In genomic region chr15:84775421-84776174, GRCm38 (mm10) we compare ENCODE assay signal across 11 mouse cellular contexts. TPM values are rescaled to one million over a fixed set of nuclear protein-coding genes. Genes with fewer than 3 reads are reported as not detected.
DNase-seq lines count a peak whose midpoint lies in the region; ATAC-seq and TF ChIP-seq lines count a peak whose summit lies in the region.
"Had no signal": no experiment of that assay in that cellular context is flagged by ENCODE, and none has a peak within 500 bp of the region (broad histone marks: within the 10 kb centered on the region; RNA-seq: fewer than 3 reads in every experiment).

No protein-coding gene starts in this region.

- DNase-seq in embryo, embryonic 11 days, result peak; percentile 41
- no peak for DNase-seq in embryo, embryonic 9.5 days (ENCODE audit: extremely low spot score)
- peak; percentile 69 for DNase-seq in MEL (ENCODE audit: low read depth, low spot score)
- DNase-seq in midbrain, embryonic 11.5 days (ENCODE audit: low spot score, missing footprints), result no peak
- no peak for DNase-seq in thymus, postnatal 4 days
- no peak for DNase-seq in spleen, adult 18-20 months
- DNase-seq in kidney, adult 2 months, result no peak
- DNase-seq: adrenal gland, adult 2 months; liver, embryonic 13.5 days had no signal

- WGBS in forebrain, embryonic 12.5 days, result 23% methylated on average over 20 of the region's 20 CpGs
- 32% methylated on average over 20 of the region's 20 CpGs for WGBS in midbrain, embryonic 11.5 days
- 58% methylated on average over 20 of the region's 20 CpGs for WGBS in kidney, adult 2 months

- H3K9ac ChIP-seq in MEL (ENCODE audit: control insufficient read depth, low read depth, low read length, poor library complexity, severe bottlenecking), result peak overlapping the region; percentile 15
- peak overlapping the region; percentile 13; the same call in 1 of the 2 replicates for H3K9ac ChIP-seq in forebrain, embryonic 12.5 days
- peak overlapping the region; percentile 51 for H3K9ac ChIP-seq in midbrain, embryonic 11.5 days (ENCODE audit: low read length)
- H3K9ac ChIP-seq: liver, embryonic 13.5 days had no signal

- peaks cover 0 to 25% of the 10 kb centered on the region in 2 experiments; a peak in 3 of 4 replicates for H3K4me1 ChIP-seq in MEL (ENCODE audit: control insufficient read depth in 1 of 2, insufficient read depth in 2 of 2, low read length in 2 of 2)
- peaks cover 23% of the 10 kb centered on the region for H3K4me1 ChIP-seq in forebrain, embryonic 12.5 days
- peaks cover 15% of the 10 kb centered on the region for H3K4me1 ChIP-seq in midbrain, embryonic 11.5 days (ENCODE audit: control insufficient read depth, insufficient read depth, low read length)
- H3K4me1 ChIP-seq in kidney, adult 2 months (ENCODE audit: control insufficient read depth, insufficient read depth, low read length), result no peaks in the 10 kb centered on the region
- H3K4me1 ChIP-seq: liver, embryonic 13.5 days had no signal

- peak overlapping the region; percentile 31 for H3K4me3 ChIP-seq in MEL (ENCODE audit: control insufficient read depth in 1 of 2, insufficient read depth in 1 of 2, low read depth in 2 of 2, low read length in 2 of 2)
- no peak overlapping the region for H3K4me3 ChIP-seq in forebrain, embryonic 12.5 days (replicated peaks)
- no peak overlapping the region for H3K4me3 ChIP-seq in midbrain, embryonic 11.5 days (ENCODE audit: low read depth, low read length)
- no peak overlapping the region for H3K4me3 ChIP-seq in kidney, adult 2 months (ENCODE audit: insufficient read depth, low read depth, low read length)
- H3K4me3 ChIP-seq: liver, embryonic 13.5 days had no signal

- 0 out of 2 replicates have a peak, but pooled peaks have one; percentile 55 for ATAC-seq in forebrain, embryonic 12.5 days (ENCODE audit: low FRiP score)
- ATAC-seq in midbrain, embryonic 11.5 days (ENCODE audit: low FRiP score), result peak; percentile 66

- TF ChIP-seq RAD21 in MEL (IDR thresholded peaks at IDR 0.05; ENCODE audit: low read depth, low read length), result no peak

- no peaks in the 10 kb centered on the region for H3K27me3 ChIP-seq in MEL (ENCODE audit: control insufficient read depth in 1 of 2, insufficient read depth in 2 of 2, low read length in 2 of 2)
- H3K27me3 ChIP-seq in forebrain, embryonic 12.5 days, result no peaks in the 10 kb centered on the region
- no peaks in the 10 kb centered on the region for H3K27me3 ChIP-seq in midbrain, embryonic 11.5 days (ENCODE audit: control insufficient read depth, insufficient read depth, low read length)
- H3K27me3 ChIP-seq in kidney, adult 2 months (replicated peaks; ENCODE audit: control insufficient read depth, insufficient read depth, low read length), result no peaks in the 10 kb centered on the region
- H3K27me3 ChIP-seq: liver, embryonic 13.5 days had no signal

- TF ChIP-seq CTCF in MEL (IDR thresholded peaks at IDR 0.05 in 2 of 3, conservative IDR thresholded peaks at IDR 0.05 in 1 of 3; ENCODE audit: control insufficient read depth in 1 of 3, insufficient read depth in 1 of 3, low read depth in 2 of 3, low read length in 3 of 3, poor library complexity in 1 of 3, severe bottlenecking in 1 of 3), result no peak
- TF ChIP-seq CTCF in kidney, adult 2 months (conservative IDR thresholded peaks at IDR 0.05; ENCODE audit: insufficient read depth, insufficient read length, low read depth, low read length), result no peak

- H3K79me2 ChIP-seq in MEL (ENCODE audit: control insufficient read depth, insufficient read depth, low read length, poor library complexity), result no peaks in the 10 kb centered on the region

- no peak for TF ChIP-seq POLR2A in MEL (IDR thresholded peaks at IDR 0.05; ENCODE audit: control insufficient read depth in 1 of 2, insufficient read depth in 1 of 2, low read depth in 1 of 2, low read length in 2 of 2, poor library complexity in 1 of 2)
- TF ChIP-seq POLR2A in kidney, adult 2 months (IDR thresholded peaks at IDR 0.05; ENCODE audit: low read depth, low read length), result no peak

- TF ChIP-seq EP300 in MEL (IDR thresholded peaks at IDR 0.05; ENCODE audit: low read depth in 1 of 2, low read length in 2 of 2), result 0 out of 4 replicates have a peak, but pooled peaks of 1 of the 2 experiments have one; percentile 35

- H3K9me3 ChIP-seq in MEL (replicated peaks; ENCODE audit: insufficient read depth, low read length), result no peaks in the 10 kb centered on the region
- no peaks in the 10 kb centered on the region for H3K9me3 ChIP-seq in forebrain, embryonic 12.5 days
- no peaks in the 10 kb centered on the region for H3K9me3 ChIP-seq in midbrain, embryonic 11.5 days (ENCODE audit: control insufficient read depth, low read length)
- H3K9me3 ChIP-seq: liver, embryonic 13.5 days had no signal

- peak overlapping the region; percentile 36 for H3K4me2 ChIP-seq in forebrain, embryonic 12.5 days
- H3K4me2 ChIP-seq in midbrain, embryonic 11.5 days, result peak overlapping the region; percentile 21; the same call in 1 of the 2 replicates
- H3K4me2 ChIP-seq: liver, embryonic 13.5 days had no signal

- H3K27ac ChIP-seq in MEL (ENCODE audit: control insufficient read depth, low read depth, low read length), result no peak overlapping the region
- H3K27ac ChIP-seq in forebrain, embryonic 12.5 days, result peak overlapping the region; percentile 68
- H3K27ac ChIP-seq in midbrain, embryonic 11.5 days (ENCODE audit: low read depth, low read length), result no peak overlapping the region
- H3K27ac ChIP-seq in kidney, adult 2 months (ENCODE audit: insufficient read depth, low read depth, low read length), result no peak overlapping the region
- H3K27ac ChIP-seq: liver, embryonic 13.5 days had no signal

- no peaks in the 10 kb centered on the region; a peak in 1 of 4 replicates for H3K36me3 ChIP-seq in MEL (ENCODE audit: control insufficient read depth in 1 of 2, insufficient read depth in 2 of 2, low read length in 2 of 2)
- H3K36me3 ChIP-seq in forebrain, embryonic 12.5 days (replicated peaks), result no peaks in the 10 kb centered on the region
- H3K36me3 ChIP-seq in midbrain, embryonic 11.5 days (ENCODE audit: control insufficient read depth, insufficient read depth, low read length), result no peaks in the 10 kb centered on the region
- H3K36me3 ChIP-seq in kidney, adult 2 months (ENCODE audit: control insufficient read depth, insufficient read depth, low read length), result no peaks in the 10 kb centered on the region
- H3K36me3 ChIP-seq: liver, embryonic 13.5 days had no signal

TF ChIP-seq in MEL, 35 proteins besides CTCF, POLR2A, EP300 and RAD21:
- TF ChIP-seq ELF1 (IDR thresholded peaks at IDR 0.05; ENCODE audit: low read depth, low read length) (no peak), SIN3A (IDR thresholded peaks at IDR 0.05; ENCODE audit: low read length) (peak; percentile 47; the same call in 1 of the 2 replicates), TAL1 (IDR thresholded peaks at IDR 0.05; ENCODE audit: low read length) (no peak), GATA1 (IDR thresholded peaks at IDR 0.05; ENCODE audit: low read depth, low read length) (0 out of 2 replicates have a peak, but pooled peaks have one; percentile 14), ZNF384 (IDR thresholded peaks at IDR 0.05; ENCODE audit: low read depth, low read length) (no peak), HCFC1 (IDR thresholded peaks at IDR 0.05; ENCODE audit: low read depth, low read length) (no peak), RCOR1 (IDR thresholded peaks at IDR 0.05; ENCODE audit: low read depth, low read length) (0 out of 2 replicates have a peak, but pooled peaks have one; percentile 32), MAX (IDR thresholded peaks at IDR 0.05; ENCODE audit: low read length) (no peak), KAT2A (conservative IDR thresholded peaks at IDR 0.05; ENCODE audit: low read depth, low read length) (no peak), MAZ (IDR thresholded peaks at IDR 0.05; ENCODE audit: low read depth, low read length) (no peak), ZC3H11A (IDR thresholded peaks at IDR 0.05; ENCODE audit: low read depth, low read length) (0 out of 2 replicates have a peak, but pooled peaks have one; percentile 1), TBP (IDR thresholded peaks at IDR 0.05; ENCODE audit: low read depth, low read length) (0 out of 2 replicates have a peak, but pooled peaks have one; percentile 19), ETS1 (IDR thresholded peaks at IDR 0.05; ENCODE audit: low read depth, low read length) (peak; percentile 20; the same call in 1 of the 2 replicates)

RNA-seq across cellular contexts. Expression of gene Arhgap8, which starts 55.7 kb away (rescaled TPM):
- total RNA-seq in MEL (2012; rRNA removed), result not detected in 2 replicates
- polyA plus RNA-seq in MEL (2012; ENCODE audit: insufficient read depth in 1 of 2, insufficient read length in 2 of 2, low read depth in 1 of 2, low replicate concordance in 2 of 2, missing spikeins in 1 of 2), result not detected
- polyA plus RNA-seq in forebrain, embryonic 12.5 days (2016; fragmentation: Nextera tagmentation; extraction: Ambion mirVana), result 0.60 and 1.1 TPM in 2 replicates
- 1.1 and 1.7 TPM in 2 replicates for polyA plus RNA-seq in midbrain, embryonic 11.5 days (2014; fragmentation: Nextera tagmentation; extraction: Ambion mirVana)
- polyA plus RNA-seq in kidney, adult 2 months (2012; rRNA removed), result 4.7 and 5.3 TPM in 2 replicates
- total RNA-seq: neutrophil, adult 5-6 weeks had no signal

Comparison
In these comparisons a context has a peak if more than half of its experiments do, and no peak if none do; other contexts are left out.
1. DNase-seq: peak in embryo, embryonic 11 days (single experiment) and MEL (single experiment); none in embryo, embryonic 9.5 days (single experiment), midbrain, embryonic 11.5 days (single experiment), thymus, postnatal 4 days (single experiment), spleen, adult 18-20 months (0 of 2) and kidney, adult 2 months (single experiment).
2. H3K4me3 ChIP-seq: peak in MEL (2 of 2); none in forebrain, embryonic 12.5 days (single experiment), midbrain, embryonic 11.5 days (single experiment) and kidney, adult 2 months (single experiment).
3. Peak in every context shown above with its lines, with median percentiles within 50 percentile points of each other: H3K9ac ChIP-seq.